Comparison of ENCODE assay signal across 11 mouse cellular contexts in genomic region chr10:86340991-86341527, GRCm38 (mm10). TPM values are rescaled to one million over a fixed set of nuclear protein-coding genes. Genes with fewer than 3 reads are reported as not detected.
DNase-seq lines count a peak whose midpoint lies in the region; ATAC-seq and TF ChIP-seq lines count a peak whose summit lies in the region.
"Had no signal": no experiment of that assay in that cellular context is flagged by ENCODE, and none has a peak within 500 bp of the region (broad histone marks: within the 10 kb centered on the region; RNA-seq: fewer than 3 reads in every experiment).

No protein-coding gene starts in this region.

- DNase-seq in gastrocnemius, adult 2 months, result no peak
- DNase-seq in gastrocnemius, adult 8-10 months (ENCODE audit: low spot score in 2 of 2), result no peak
- DNase-seq in kidney, adult 9 months, result peak; percentile 54
- no peak for DNase-seq in kidney, adult 18-20 months
- DNase-seq in lung, postnatal 36 days, result peak; percentile 20
- DNase-seq in lung, postnatal 25 days (ENCODE audit: low spot score), result no peak
- DNase-seq in stomach, postnatal 0 days (ENCODE audit: low spot score), result no peak
- DNase-seq in adrenal gland, postnatal 10 days, result no peak
- DNase-seq: thymus, postnatal 25 days had no signal

- H3K4me2 ChIP-seq in stomach, postnatal 0 days (replicated peaks; ENCODE audit: low read depth), result no peak overlapping the region
- H3K4me2 ChIP-seq: midbrain, embryonic 12.5 days had no signal

- H3K4me3 ChIP-seq in gastrocnemius, adult 2 months, result peak overlapping the region; percentile 13; the same call in 1 of the 2 replicates
- no peak overlapping the region for H3K4me3 ChIP-seq in stomach, postnatal 0 days (ENCODE audit: low read depth, low read length)
- H3K4me3 ChIP-seq: erythroblast, embryonic 14.5 days; midbrain, embryonic 12.5 days had no signal

- H3K4me1 ChIP-seq in stomach, postnatal 0 days (replicated peaks; ENCODE audit: control insufficient read depth, insufficient read depth), result peaks cover 36% of the 10 kb centered on the region

- 66% methylated on average over 3 of the region's 3 CpGs for WGBS in stomach, postnatal 0 days

- no peak for TF ChIP-seq EP300 in stomach, postnatal 0 days (optimal IDR thresholded peaks at IDR 0.05)

- no peak for ATAC-seq in stomach, postnatal 0 days (ENCODE audit: low FRiP score, low TSS enrichment)

- no peak for TF ChIP-seq CTCF in gastrocnemius, adult 2 months (IDR thresholded peaks at IDR 0.05)
- TF ChIP-seq CTCF in stomach, postnatal 0 days (IDR thresholded peaks at IDR 0.05; ENCODE audit: low read depth), result no peak

- peaks cover 6% of the 10 kb centered on the region; the same call in 1 of the 2 replicates for H3K36me3 ChIP-seq in stomach, postnatal 0 days (ENCODE audit: control insufficient read depth, insufficient read depth, low read length)

- intact Hi-C loops in gastrocnemius, adult 2 months (cut with DNase I), result loop anchor here (2.0 kb wide), 2 partner anchors 30 to 38 kb away; no protein-coding TSS in a partner anchor

- no peak overlapping the region for H3K9ac ChIP-seq in stomach, postnatal 0 days (ENCODE audit: low read length)
- H3K9ac ChIP-seq: midbrain, embryonic 12.5 days had no signal

- peak overlapping the region; percentile 95 for H3K27ac ChIP-seq in gastrocnemius, adult 2 months
- peak overlapping the region; percentile 63 for H3K27ac ChIP-seq in stomach, postnatal 0 days (replicated peaks)
- H3K27ac ChIP-seq: midbrain, embryonic 12.5 days had no signal

- H3K27me3 ChIP-seq in stomach, postnatal 0 days (ENCODE audit: control insufficient read depth, insufficient read depth, low read length), result no peaks in the 10 kb centered on the region
- H3K27me3 ChIP-seq: midbrain, embryonic 12.5 days had no signal

- no peaks in the 10 kb centered on the region for H3K9me3 ChIP-seq in stomach, postnatal 0 days (ENCODE audit: control insufficient read depth, low read length)
- H3K9me3 ChIP-seq: midbrain, embryonic 12.5 days had no signal

RNA-seq across cellular contexts. Expression of gene Timp3, which starts 40.9 kb away (rescaled TPM):
- 10 to 100 TPM; 71.5 to 81.6 TPM for total RNA-seq in gastrocnemius, adult 2 months (2021)
- total RNA-seq in gastrocnemius, adult 8-10 months (2022), result 10 to 100 TPM; 47.0 to 80.7 (median 56.9) TPM
- polyA plus RNA-seq in stomach, postnatal 0 days (2015; fragmentation: Nextera tagmentation; extraction: Ambion mirVana), result 33.0 and 33.9 TPM in 2 replicates
- 100 to 1,000 TPM; 209 to 211 TPM for total RNA-seq in adrenal gland, postnatal 10 days (2021)

Comparison
In these comparisons a context has a peak if more than half of its experiments do, and no peak if none do; other contexts are left out.
1. DNase-seq: peak in kidney, adult 9 months (single experiment) and lung, postnatal 36 days (single experiment); none in gastrocnemius, adult 2 months (single experiment), gastrocnemius, adult 8-10 months (0 of 2), kidney, adult 18-20 months (single experiment), lung, postnatal 25 days (single experiment), stomach, postnatal 0 days (single experiment) and adrenal gland, postnatal 10 days (single experiment).